Comparison of ENCODE assay signal across 27 mouse cellular contexts in genomic region chr7:129937715-129938114, GRCm38 (mm10).
"Had no signal": no experiment of that assay in that cellular context is flagged by ENCODE, and none has a peak within 500 bp of the region (broad histone marks: within the 10 kb centered on the region; RNA-seq: fewer than 3 reads in every experiment).

No protein-coding gene starts in this region.

- H3K4me3 ChIP-seq: heart, embryonic 13.5 days; heart, embryonic 15.5 days; hindbrain, embryonic 13.5 days; hindbrain, embryonic 15.5 days; kidney, embryonic 15.5 days; left cerebral cortex, adult 2 months; limb, embryonic 10.5 days; limb, embryonic 12.5 days; liver, embryonic 13.5 days; liver, embryonic 15.5 days had no signal

- H3K36me3 ChIP-seq: heart, embryonic 13.5 days; heart, embryonic 15.5 days; hindbrain, embryonic 13.5 days; hindbrain, embryonic 15.5 days; kidney, embryonic 15.5 days; limb, embryonic 10.5 days; limb, embryonic 12.5 days; liver, embryonic 13.5 days; liver, embryonic 15.5 days had no signal

- H3K9ac ChIP-seq: forebrain, postnatal 0 days; heart, embryonic 13.5 days; heart, embryonic 15.5 days; hindbrain, embryonic 13.5 days; hindbrain, embryonic 15.5 days; kidney, embryonic 15.5 days; limb, embryonic 12.5 days; liver, embryonic 13.5 days; liver, embryonic 15.5 days had no signal

- H3K9me3 ChIP-seq: heart, embryonic 15.5 days; hindbrain, embryonic 13.5 days; hindbrain, embryonic 15.5 days; kidney, embryonic 15.5 days; limb, embryonic 10.5 days; liver, embryonic 13.5 days; liver, embryonic 15.5 days had no signal

- H3K27me3 ChIP-seq: heart, embryonic 13.5 days; heart, embryonic 15.5 days; hindbrain, embryonic 13.5 days; hindbrain, embryonic 15.5 days; kidney, embryonic 15.5 days; limb, embryonic 12.5 days; liver, embryonic 13.5 days; liver, embryonic 15.5 days had no signal

- H3K27ac ChIP-seq: heart, embryonic 13.5 days; heart, embryonic 15.5 days; hindbrain, embryonic 13.5 days; hindbrain, embryonic 15.5 days; hindbrain, postnatal 0 days; kidney, embryonic 15.5 days; kidney, postnatal 0 days; left cerebral cortex, adult 2 months; limb, embryonic 10.5 days; limb, embryonic 12.5 days; liver, embryonic 13.5 days; liver, embryonic 15.5 days had no signal

- H3K4me2 ChIP-seq: heart, embryonic 11.5 days; heart, embryonic 13.5 days; heart, embryonic 15.5 days; hindbrain, embryonic 13.5 days; hindbrain, embryonic 15.5 days; kidney, embryonic 15.5 days; limb, embryonic 12.5 days; liver, embryonic 11.5 days; liver, embryonic 13.5 days; liver, embryonic 15.5 days had no signal

- ATAC-seq: forebrain, postnatal 0 days; hindbrain, postnatal 0 days had no signal

- H3K4me1 ChIP-seq: heart, embryonic 13.5 days; hindbrain, embryonic 13.5 days; hindbrain, embryonic 15.5 days; liver, embryonic 13.5 days; liver, embryonic 15.5 days had no signal

- DNase-seq: forebrain, postnatal 0 days; gastrocnemius, postnatal 14 days; gastrocnemius, postnatal 36 days; heart, adult 18-20 months; heart, postnatal 14 days; heart, postnatal 36 days; kidney, adult 11 months; kidney, adult 2 months; kidney, adult 9 months; kidney, postnatal 14 days; kidney, postnatal 36 days; layer of hippocampus, adult 9-11 months; liver; liver, embryonic 13.5 days had no signal
